Mouse (Mus musculus) intestine, embryonic 16.5 days (tissue): ENCODE results near the gene Ehbp1. TPM values are rescaled to one million over a fixed set of nuclear protein-coding genes. Genes with fewer than 3 reads are reported as not detected.

Experiments used
- ATAC-seq: fragments of 200-750 bp; cut with Nextera tagmentation; 2 replicates; pipeline ENCODE4 v1.8.0; 2017; ENCODE audit warnings: moderate TSS enrichment, moderate library complexity
- H3K27ac ChIP-seq: fragments of 300-500 bp; sonication (generic); 2 replicates; pipeline ENCODE4 v1.5.1; 2014; ENCODE audit warnings: mild to moderate bottlenecking, low read length
- H3K27me3 ChIP-seq: fragments of 300-500 bp; sonication (generic); replicated peaks from 2 replicates; pipeline ENCODE4 v1.6.1; 2014; ENCODE audit warnings: low read length, control low read depth, mixed read lengths; ENCODE audit not compliant: control insufficient read depth, insufficient read depth
- H3K36me3 ChIP-seq: fragments of 300-500 bp; sonication (generic); 2 replicates; pipeline ENCODE4 v1.6.1; 2014; ENCODE audit warnings: low read length, control low read depth; ENCODE audit not compliant: control insufficient read depth, insufficient read depth
- H3K4me1 ChIP-seq: fragments of 300-500 bp; sonication (generic); 2 replicates; pipeline ENCODE4 v1.6.1; 2014; ENCODE audit warnings: low read length, control low read depth, mixed read lengths; ENCODE audit not compliant: control insufficient read depth, insufficient read depth
- H3K4me2 ChIP-seq: fragments of 300-500 bp; sonication (generic); 2 replicates; pipeline ENCODE4 v1.6.1; 2014; ENCODE audit warnings: low read depth, low read length, control low read depth
- H3K4me3 ChIP-seq: fragments of 300-500 bp; sonication (generic); 2 replicates; pipeline ENCODE4 v1.5.1; 2014; ENCODE audit warnings: mild to moderate bottlenecking, low read length
- H3K9ac ChIP-seq: fragments of 300-500 bp; sonication (generic); 2 replicates; pipeline ENCODE4 v1.6.1; 2014; ENCODE audit warnings: low read depth, low read length
- H3K9me3 ChIP-seq: fragments of 300-500 bp; sonication (generic); 2 replicates; pipeline ENCODE4 v1.6.1; 2016; ENCODE audit warnings: low read length, control low read depth; ENCODE audit not compliant: control insufficient read depth
- WGBS: fragments of 180-500 bp; shearing (Covaris S2); extraction: QIAGEN DNeasy Blood & Tissue Kit; methylation state at CpG from one replicate; pipeline ENCODE4 v1.1.7; 2014; 5-methylcytosine and 5-hydroxymethylcytosine counted together
- polyA plus RNA-seq: library from polyadenylated mRNA; unstranded; fragments of >200 nt; fragmentation: Nextera tagmentation; extraction: Ambion mirVana; gene quantifications from 2 replicates; pipeline ENCODE4 v1.2.1, GENCODE M21; 2015

Ehbp1 gene
- polyA plus RNA-seq, 1 experiment from 2014 or later: 8.2 TPM

GRCm38 (mm10) chr11:22003341-22003981 lies 338.6 kb downstream of the Ehbp1 start:
- Histone ChIP-seq H3K27me3 (peaks cover 79% of the 10 kb centered on the region), H3K27ac (no peak overlapping the region), H3K36me3 (no peaks in the 10 kb centered on the region), H3K9me3 (no peaks in the 10 kb centered on the region; the same call in 1 of the 2 replicates), H3K9ac (no peak overlapping the region), H3K4me2 (no peak overlapping the region), H3K4me3 (no peak overlapping the region), H3K4me1 (peaks cover 19% of the 10 kb centered on the region)
- 1% methylated on average over 31 of the region's 31 CpGs for WGBS
- no peak for ATAC-seq

GRCm38 (mm10) chr11:22002783-22003340 lies 339.2 kb downstream of the Ehbp1 start, which contains the start of gene Otx1:
TSS of gene Otx1 (minus strand) at chr11:22002897.
- peak within 1 kb of the TSS; percentile 52 for H3K4me3 ChIP-seq
- H3K9me3 ChIP-seq: no peaks in the 10 kb centered on the region; the same call in 1 of the 2 replicates
- H3K4me2 ChIP-seq: peak within 1 kb of the TSS; percentile 90
- no peak within 1 kb of the TSS for H3K27ac ChIP-seq
- no peaks in the 10 kb centered on the region for H3K36me3 ChIP-seq
- peak within 1 kb of the TSS; percentile 25; the same call in 1 of the 2 replicates for H3K9ac ChIP-seq
- under 1% methylated on average over 34 of the region's 34 CpGs for WGBS
- ATAC-seq: no peak
- peaks cover 19% of the 10 kb centered on the region for H3K4me1 ChIP-seq
- H3K27me3 ChIP-seq: peaks cover 79% of the 10 kb centered on the region

- Histone ChIP-seq H3K9ac (peak overlapping the region; percentile 25; the same call in 1 of the 2 replicates), H3K36me3 (no peaks in the 10 kb centered on the region), H3K4me3 (peak overlapping the region; percentile 52), H3K4me1 (peaks cover 19% of the 10 kb centered on the region), H3K27ac (no peak overlapping the region), H3K9me3 (no peaks in the 10 kb centered on the region; the same call in 1 of the 2 replicates), H3K4me2 (peak overlapping the region; percentile 90), H3K27me3 (peaks cover 79% of the 10 kb centered on the region)
- under 1% methylated on average over 34 of the region's 34 CpGs for WGBS
- ATAC-seq: no peak
These were observed 339.9 kb downstream of the Ehbp1 start for GRCm38 (mm10) chr11:22002062-22002782.

- WGBS: under 1% methylated on average over 56 of the region's 59 CpGs
- no peaks in the 10 kb centered on the region; the same call in 1 of the 2 replicates for H3K9me3 ChIP-seq
- H3K4me2 ChIP-seq: peak overlapping the region; percentile 90
- peak overlapping the region; percentile 25; the same call in 1 of the 2 replicates for H3K9ac ChIP-seq
- H3K27ac ChIP-seq: no peak overlapping the region
- H3K36me3 ChIP-seq: no peaks in the 10 kb centered on the region
- H3K4me1 ChIP-seq: peaks cover 24% of the 10 kb centered on the region
- H3K27me3 ChIP-seq: peaks cover 79% of the 10 kb centered on the region
- H3K4me3 ChIP-seq: peak overlapping the region; percentile 52
- ATAC-seq: peak; percentile 78
These were observed 340.6 kb downstream of the Ehbp1 start for GRCm38 (mm10) chr11:22001321-22002061.

- Histone ChIP-seq H3K4me3 (peak overlapping the region; percentile 52), H3K9me3 (no peaks in the 10 kb centered on the region; the same call in 1 of the 2 replicates), H3K4me2 (peak overlapping the region; percentile 90), H3K36me3 (no peaks in the 10 kb centered on the region), H3K27me3 (peaks cover 81% of the 10 kb centered on the region), H3K9ac (no peak overlapping the region), H3K4me1 (peaks cover 24% of the 10 kb centered on the region), H3K27ac (no peak overlapping the region)
- no peak for ATAC-seq
- WGBS: 5% methylated on average over 45 of the region's 48 CpGs
These were observed 341.6 kb downstream of the Ehbp1 start for GRCm38 (mm10) chr11:22000316-22001076.

- H3K9ac ChIP-seq: no peak overlapping the region
- WGBS: 13% methylated on average over 31 of the region's 31 CpGs
- no peak overlapping the region for H3K4me3 ChIP-seq
- peaks cover 83% of the 10 kb centered on the region for H3K27me3 ChIP-seq
- H3K27ac ChIP-seq: no peak overlapping the region
- H3K4me1 ChIP-seq: peaks cover 23% of the 10 kb centered on the region
- H3K4me2 ChIP-seq: no peak overlapping the region
- ATAC-seq: no peak
- H3K9me3 ChIP-seq: no peaks in the 10 kb centered on the region; the same call in 1 of the 2 replicates
- H3K36me3 ChIP-seq: no peaks in the 10 kb centered on the region
These were observed 342.4 kb downstream of the Ehbp1 start for GRCm38 (mm10) chr11:21999396-22000315.

GRCm38 (mm10) chr11:21998141-21999047 lies 343.7 kb downstream of the Ehbp1 start:
- Histone ChIP-seq H3K4me2 (peak overlapping the region; percentile 27; the same call in 1 of the 2 replicates), H3K9ac (no peak overlapping the region), H3K36me3 (no peaks in the 10 kb centered on the region), H3K9me3 (no peaks in the 10 kb centered on the region; the same call in 1 of the 2 replicates), H3K4me1 (peaks cover 20% of the 10 kb centered on the region), H3K4me3 (peak overlapping the region; percentile 18), H3K27ac (no peak overlapping the region), H3K27me3 (peaks cover 87% of the 10 kb centered on the region)
- 5% methylated on average over 32 of the region's 32 CpGs for WGBS
- ATAC-seq: peak; percentile 57
